5 mouse cellular contexts compared by ENCODE assay signal in the genomic region with DNA sequence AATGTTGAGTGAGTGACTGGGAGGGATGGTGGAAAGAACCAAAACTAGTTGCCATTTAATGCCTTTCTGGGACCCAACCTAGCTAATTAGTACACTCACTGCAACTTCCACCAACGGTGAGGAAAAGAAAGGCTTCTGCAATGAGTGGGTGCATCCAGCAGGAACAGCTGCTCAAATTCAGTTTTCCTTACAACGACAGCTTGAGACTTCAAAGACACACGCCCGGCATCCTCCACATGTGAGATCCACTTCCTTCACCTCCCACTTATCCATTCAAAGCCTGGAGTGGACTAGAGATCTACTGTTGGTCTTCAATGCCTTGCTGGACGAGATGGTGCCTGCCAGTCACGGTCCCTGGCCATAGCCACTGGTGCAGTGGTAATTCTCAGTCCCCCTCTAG.
"Had no signal": no experiment of that assay in that cellular context is flagged by ENCODE, and none has a peak within 500 bp of the region (broad histone marks: within the 10 kb centered on the region; RNA-seq: fewer than 3 reads in every experiment).

No protein-coding gene starts in this region.

- DNase-seq: kidney, adult 18-20 months; kidney, postnatal 25 days; lung, adult 18-20 months; retina, postnatal 1 day; thymus, postnatal 4 days had no signal
